Mouse (Mus musculus): ENCODE data around the gene Fhl3.

The Fhl3 gene

GRCm38 (mm10) chr4:124755526-124755925 is 55.0 kb downstream of the Fhl3 start:
- DNase-seq (ENCODE audit: low spot score in 2 of 2): peak in 1 of 2 experiments; percentile 34
